Mouse (Mus musculus) megakaryocyte, embryonic 14.5 days (primary cell): ENCODE data around the gene Limk2. TPM values are rescaled to one million over a fixed set of nuclear protein-coding genes. Genes with fewer than 3 reads are reported as not detected.
A peak's percentile ranks its signal among the peaks of the same experiment; 100 is the strongest.

ENCODE experiments used
- H3K27me3 ChIP-seq: replicated peaks from 2 replicates; pipeline ENCODE3; 2012; ENCODE audit warnings: inconsistent platforms
- H3K36me3 ChIP-seq: replicated peaks from 2 replicates; pipeline ENCODE3; 2012; ENCODE audit warnings: low read length, inconsistent platforms, mixed read lengths
- H3K4me1 ChIP-seq: 2 replicates; pipeline ENCODE4 v1.6.1; 2012; ENCODE audit warnings: inconsistent platforms
- H3K4me3 ChIP-seq: replicated peaks from 2 replicates; pipeline ENCODE3; 2012; ENCODE audit warnings: moderate library complexity, mild to moderate bottlenecking, inconsistent platforms
- H3K9me3 ChIP-seq: 2 replicates; pipeline ENCODE4 v1.6.1; 2012; ENCODE audit warnings: inconsistent platforms
- FLI1 ChIP-seq: IDR thresholded peaks from 2 replicates; pipeline ENCODE4 v1.6.1; 2012; ENCODE audit warnings: low read length, inconsistent platforms, mixed read lengths
- GATA1 ChIP-seq: IDR thresholded peaks from 3 replicates; pipeline ENCODE4 v1.6.1; 2012; ENCODE audit warnings: mixed read lengths, low read length, inconsistent platforms, borderline replicate concordance
- polyA plus RNA-seq: library from polyadenylated mRNA; stranded (reverse); fragments of >175 nt; gene quantifications from 2 replicates; pipeline ENCODE4 v1.2.3, GENCODE M21; 2012; ENCODE audit warnings: low replicate concordance; ENCODE audit not compliant: insufficient read depth

The Limk2 gene
- polyA plus RNA-seq, 1 experiment = 16.4 TPM

DNA sequence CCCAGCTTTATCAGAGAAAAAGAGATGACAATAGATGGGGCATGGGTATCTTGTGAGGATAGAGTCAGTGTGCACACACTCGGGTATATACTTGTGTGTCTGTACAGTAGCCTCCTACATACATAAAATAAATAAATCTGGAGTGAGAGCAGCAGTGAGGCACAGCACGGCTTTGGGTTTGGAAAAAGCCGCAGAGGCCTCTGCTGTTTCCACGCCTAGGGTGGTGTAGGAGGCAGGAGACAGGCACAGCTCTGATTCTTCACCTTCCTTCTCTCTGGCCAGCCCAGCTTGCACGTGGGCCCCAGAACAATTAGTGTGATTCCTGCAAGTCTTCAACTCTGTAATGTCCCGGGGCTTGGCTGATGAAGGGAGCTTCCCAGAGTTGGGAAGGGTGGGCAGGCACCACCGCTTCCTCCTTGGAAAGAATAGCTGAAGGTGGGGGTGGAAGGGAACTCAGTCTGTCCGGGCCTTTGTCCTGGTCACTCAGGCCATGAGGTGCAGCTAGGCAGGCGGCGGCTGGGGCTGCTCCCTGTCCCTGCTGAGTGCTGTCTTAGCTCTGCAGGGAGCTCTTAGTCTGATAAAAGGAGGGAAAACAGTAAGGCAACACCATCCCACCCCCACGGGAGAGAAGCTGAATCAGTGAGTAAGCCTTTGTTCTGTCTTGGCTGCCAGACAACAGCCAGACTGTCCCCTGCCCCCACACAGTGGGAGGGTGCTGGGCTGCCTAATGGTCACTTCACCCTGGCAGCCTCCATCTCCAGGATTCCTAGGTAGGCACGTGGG, 71.6 kb downstream of the Limk2 start:
- Histone ChIP-seq H3K9me3 (no peaks in the 10 kb centered on the region), H3K36me3 (peaks cover 74% of the 10 kb centered on the region), H3K4me1 (peaks cover 59% of the 10 kb centered on the region), H3K27me3 (no peaks in the 10 kb centered on the region), H3K4me3 (no peak overlapping the region)
- no peak for TF ChIP-seq GATA1
- no peak for TF ChIP-seq FLI1

DNA sequence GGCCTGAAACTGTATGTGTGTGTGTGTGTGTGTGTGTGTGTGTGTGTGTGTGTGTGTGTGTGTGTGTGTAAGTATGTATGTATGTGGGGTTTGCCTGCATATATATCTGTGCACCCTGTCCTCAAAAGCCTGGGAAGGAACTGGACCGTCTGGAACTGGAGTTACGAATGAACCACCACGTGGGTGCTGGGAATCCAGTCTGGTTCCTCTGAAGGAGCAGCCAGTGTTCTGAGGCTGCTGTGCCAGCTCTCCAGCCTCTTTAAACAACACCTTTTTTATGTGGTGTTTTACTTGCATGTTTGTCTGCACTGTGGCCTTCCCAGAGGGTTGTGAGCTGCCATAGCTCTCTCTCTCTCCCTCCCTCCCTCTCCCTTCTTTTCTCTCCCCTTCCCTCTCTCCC, 72.4 kb downstream of the Limk2 start:
- TF ChIP-seq GATA1 (no peak), FLI1 (no peak)
- H3K4me3 ChIP-seq = no peak overlapping the region

DNA sequence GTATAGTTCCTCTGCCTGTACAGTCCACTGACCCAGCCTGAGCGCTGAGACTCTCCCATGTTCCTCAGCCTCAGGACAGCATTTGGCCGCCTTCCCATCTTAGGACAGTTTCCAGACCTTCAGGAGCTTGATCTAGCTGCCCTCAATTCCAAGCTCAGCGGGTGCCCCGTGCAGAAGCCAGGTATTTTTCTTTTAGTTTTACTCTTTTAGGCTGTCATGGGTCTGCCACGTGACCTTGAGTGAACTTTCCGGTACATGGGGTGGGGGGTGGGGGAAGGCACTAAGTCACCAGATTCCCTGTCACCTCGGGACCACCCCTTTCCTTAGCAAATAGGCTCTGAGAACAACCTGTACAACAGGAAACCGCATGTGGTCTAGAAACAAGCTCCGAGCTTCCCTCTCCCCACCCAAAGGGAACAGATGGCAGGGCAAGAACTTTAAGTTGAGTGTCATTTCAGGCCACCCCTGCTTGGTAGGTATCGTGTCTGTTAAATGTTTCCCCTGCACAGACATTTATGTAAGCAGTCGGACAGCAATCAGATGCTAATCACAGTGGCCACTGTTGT, 73.3 kb downstream of the Limk2 start:
- Histone ChIP-seq H3K9me3 (no peaks in the 10 kb centered on the region), H3K4me1 (peaks cover 73% of the 10 kb centered on the region), H3K36me3 (peaks cover 59% of the 10 kb centered on the region), H3K27me3 (no peaks in the 10 kb centered on the region), H3K4me3 (peak overlapping the region; percentile 86)
- TF ChIP-seq FLI1 (no peak), GATA1 (no peak)

More for the DNA sequence above, 72.4 kb downstream of the Limk2 start:
- Histone ChIP-seq H3K36me3 (peaks cover 67% of the 10 kb centered on the region), H3K27me3 (no peaks in the 10 kb centered on the region), H3K9me3 (no peaks in the 10 kb centered on the region), H3K4me1 (peaks cover 67% of the 10 kb centered on the region)

DNA sequence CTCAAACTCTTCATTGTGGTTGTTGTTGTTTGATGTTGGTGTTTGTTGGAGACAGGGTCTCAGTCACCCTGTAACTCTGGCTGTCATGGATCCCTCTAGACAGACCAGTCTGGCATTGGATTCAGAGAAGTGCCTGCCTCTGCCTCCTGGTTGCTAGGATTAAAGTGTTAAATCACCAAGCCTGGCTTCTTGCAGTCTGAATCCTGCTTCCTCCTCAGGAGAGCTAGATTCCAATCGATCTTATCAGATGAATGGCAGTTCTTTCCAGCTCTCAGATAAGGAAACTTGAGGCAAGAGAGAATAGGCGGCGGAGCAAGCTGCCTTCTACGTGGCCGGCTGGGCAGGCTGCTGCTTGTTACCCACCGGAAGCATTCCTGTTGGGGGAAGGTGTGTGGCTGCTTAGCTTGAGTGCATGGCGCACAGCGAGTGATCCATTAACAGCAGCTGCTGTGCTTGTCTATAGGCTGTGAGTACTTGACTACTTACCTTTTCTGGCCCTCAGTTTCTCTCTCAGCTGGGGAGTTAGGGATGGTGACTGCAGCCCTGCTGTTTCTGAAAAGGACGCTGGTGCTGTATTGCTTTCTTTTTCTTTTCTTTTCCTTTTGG, 74.2 kb downstream of the Limk2 start:
- peaks cover 80% of the 10 kb centered on the region for H3K4me1 ChIP-seq
- TF ChIP-seq FLI1 (no peak), GATA1 (no peak)
- H3K27me3 ChIP-seq = no peaks in the 10 kb centered on the region
- H3K36me3 ChIP-seq = peaks cover 55% of the 10 kb centered on the region
- peak overlapping the region; percentile 66 for H3K4me3 ChIP-seq
- no peaks in the 10 kb centered on the region for H3K9me3 ChIP-seq

DNA sequence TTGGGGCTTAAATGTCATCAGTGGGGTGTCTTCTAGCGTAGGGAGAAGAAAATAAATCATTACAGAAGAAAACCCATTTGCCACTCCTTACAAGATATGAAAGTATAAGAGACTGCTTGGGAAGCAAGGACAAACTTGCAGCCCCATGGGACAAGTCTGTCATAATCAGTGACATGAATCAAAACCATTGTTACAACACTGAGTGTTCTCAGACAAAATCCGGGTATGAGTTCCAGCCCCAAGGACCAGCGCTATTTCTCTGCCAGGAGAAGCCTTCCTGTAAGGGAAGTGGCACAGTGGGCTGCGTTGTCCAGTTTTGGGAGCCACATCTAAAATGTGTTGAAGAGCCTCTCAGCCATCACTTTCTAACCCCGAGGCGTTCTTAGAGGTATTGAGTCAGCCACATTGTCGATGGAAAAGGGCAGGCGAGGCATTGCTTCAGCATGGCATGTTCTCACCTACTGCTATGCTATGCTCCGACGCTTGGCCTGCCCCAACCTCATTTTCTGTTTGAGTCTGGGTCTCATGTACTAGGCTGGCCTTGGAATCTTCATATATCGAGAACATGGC, 74.8 kb downstream of the Limk2 start:
- Histone ChIP-seq H3K4me3 (no peak overlapping the region), H3K36me3 (peaks cover 50% of the 10 kb centered on the region), H3K4me1 (peaks cover 82% of the 10 kb centered on the region), H3K9me3 (no peaks in the 10 kb centered on the region), H3K27me3 (no peaks in the 10 kb centered on the region)
- TF ChIP-seq GATA1 = no peak

DNA sequence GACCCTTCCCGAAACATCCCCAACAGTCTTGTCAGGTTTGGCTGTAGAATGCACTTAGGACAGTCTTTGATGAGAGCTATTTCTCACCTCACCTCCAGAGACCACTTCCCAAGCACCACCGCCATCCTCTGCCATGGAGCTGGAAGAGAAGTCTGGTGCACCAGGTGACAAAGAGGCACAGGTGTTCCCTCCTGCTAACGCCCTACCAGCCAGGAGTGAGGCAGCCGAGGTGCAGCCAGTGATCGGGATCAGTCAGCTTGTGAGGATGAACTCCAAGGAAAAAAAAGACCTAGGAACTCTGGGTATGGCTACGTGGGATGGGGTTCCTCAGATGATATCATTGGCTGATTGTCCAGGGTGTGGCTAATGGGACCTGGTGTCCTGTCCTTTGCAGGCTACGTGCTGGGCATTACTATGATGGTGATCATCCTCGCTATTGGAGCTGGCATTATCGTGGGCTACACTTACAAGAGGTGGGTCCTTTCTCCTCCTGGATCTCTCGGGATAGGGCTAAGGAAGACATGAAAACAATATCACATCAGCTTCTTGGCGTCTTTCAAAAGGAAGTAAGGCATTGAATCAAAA, 75.8 kb downstream of the Limk2 start:
- peaks cover 89% of the 10 kb centered on the region for H3K4me1 ChIP-seq
- H3K4me3 ChIP-seq = peak overlapping the region; percentile 44
- H3K36me3 ChIP-seq = peaks cover 42% of the 10 kb centered on the region
- H3K27me3 ChIP-seq = no peaks in the 10 kb centered on the region
- H3K9me3 ChIP-seq = no peaks in the 10 kb centered on the region
- no peak for TF ChIP-seq GATA1
- TF ChIP-seq FLI1 = no peak

DNA sequence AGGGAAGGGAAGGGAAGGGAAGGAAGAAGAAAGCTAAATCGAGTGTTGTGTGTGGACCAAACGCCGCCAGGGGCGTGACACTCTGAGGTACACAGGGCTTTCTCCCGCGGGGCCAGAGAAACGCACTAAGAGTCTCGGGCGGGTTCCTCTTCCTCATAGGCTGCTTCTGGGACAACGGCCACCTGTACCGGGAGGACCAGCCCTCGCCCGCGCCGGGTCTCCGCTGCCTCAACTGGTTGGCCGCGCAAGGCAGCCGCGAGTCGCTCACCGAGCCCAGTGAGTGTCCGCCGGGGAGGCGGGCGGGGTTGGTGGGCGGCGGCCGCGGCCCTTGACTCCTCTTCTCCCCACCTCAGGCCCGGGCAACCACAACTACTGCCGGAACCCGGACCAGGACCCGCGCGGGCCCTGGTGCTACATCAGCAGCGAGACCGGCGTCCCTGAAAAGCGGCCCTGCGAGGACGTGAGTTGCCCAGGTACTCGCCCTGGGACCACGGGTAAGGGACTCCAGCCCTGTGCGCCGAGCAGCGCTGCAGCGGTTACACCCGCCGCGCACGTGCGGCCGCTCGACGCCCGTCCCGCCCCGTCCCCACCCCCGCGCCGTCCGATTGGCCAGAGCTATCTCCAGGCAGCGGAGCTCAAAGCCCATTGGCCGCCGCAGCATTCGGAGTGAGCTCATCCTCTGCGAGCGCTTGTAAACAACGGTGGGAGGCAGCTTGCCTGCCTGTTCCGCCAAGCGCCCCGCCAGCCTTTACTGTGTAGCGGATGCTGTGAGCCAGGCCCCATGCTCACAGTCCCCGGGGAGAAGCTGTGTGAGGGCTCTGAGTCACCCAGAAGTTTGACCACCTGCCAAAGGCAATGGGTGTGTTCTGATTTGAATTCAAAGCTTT, 77.0 kb downstream of the Limk2 start:
- Histone ChIP-seq H3K4me3 (peak overlapping the region; percentile 94), H3K4me1 (peaks cover 78% of the 10 kb centered on the region), H3K36me3 (peaks cover 30% of the 10 kb centered on the region), H3K27me3 (no peaks in the 10 kb centered on the region), H3K9me3 (no peaks in the 10 kb centered on the region)
- TF ChIP-seq FLI1 (no peak), GATA1 (no peak)

DNA sequence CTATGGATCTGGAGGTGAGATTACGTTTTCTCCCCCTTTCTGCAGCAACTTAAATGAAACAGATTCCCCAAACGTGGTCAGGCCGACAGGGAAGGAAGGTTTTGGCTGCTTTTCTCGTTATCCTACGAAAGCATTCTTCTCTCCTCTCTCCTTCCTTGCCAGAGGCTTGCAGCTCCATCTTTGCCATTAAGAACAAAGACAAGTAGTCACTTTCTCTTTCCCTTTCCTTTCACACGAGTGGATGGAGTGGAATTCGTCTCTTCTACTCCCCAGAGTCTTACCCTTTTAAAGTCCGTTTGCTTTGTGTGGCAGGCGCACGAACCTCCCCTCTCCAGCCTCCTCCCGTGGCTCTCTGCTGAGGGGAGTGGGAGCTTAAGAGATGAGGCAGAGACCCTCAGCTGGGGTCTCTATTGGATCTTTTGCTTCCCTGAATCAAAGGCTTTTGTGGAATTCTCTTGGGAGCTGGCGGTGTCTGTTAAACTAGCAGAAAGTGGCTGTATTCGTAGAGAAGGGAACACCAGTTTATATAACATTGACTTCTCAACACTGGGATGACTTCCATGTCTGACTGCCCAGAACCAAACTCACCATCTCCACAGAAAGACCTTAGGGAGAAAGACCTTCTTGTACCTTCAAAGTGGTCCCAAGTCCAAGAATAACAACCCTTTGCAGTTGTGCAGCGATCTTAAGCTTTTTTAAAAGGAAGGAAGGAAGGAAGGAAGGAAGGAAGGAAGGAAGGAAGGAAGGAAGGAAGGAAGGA, 77.8 kb downstream of the Limk2 start:
- peak overlapping the region; percentile 94 for H3K4me3 ChIP-seq
- H3K36me3 ChIP-seq = peaks cover 27% of the 10 kb centered on the region
- TF ChIP-seq FLI1 (no peak), GATA1 (no peak)
- H3K27me3 ChIP-seq = no peaks in the 10 kb centered on the region
- no peaks in the 10 kb centered on the region for H3K9me3 ChIP-seq
- H3K4me1 ChIP-seq = peaks cover 69% of the 10 kb centered on the region
